ENCODE assay signal across 9 mouse cellular contexts in genomic region chr9:121382568-121382967, GRCm38 (mm10).
DNase-seq lines count a peak whose midpoint lies in the region; ATAC-seq and TF ChIP-seq lines count a peak whose summit lies in the region.
"Had no signal": no experiment of that assay in that cellular context is flagged by ENCODE, and none has a peak within 500 bp of the region (broad histone marks: within the 10 kb centered on the region; RNA-seq: fewer than 3 reads in every experiment).

No protein-coding gene starts in this region.

- H3K36me3 ChIP-seq in forebrain, embryonic 12.5 days (replicated peaks), result peaks cover 3% of the 10 kb centered on the region; the same call in 1 of the 2 replicates
- H3K36me3 ChIP-seq: limb, embryonic 12.5 days had no signal

- TF ChIP-seq CTCF in gastrocnemius, adult 2 months (IDR thresholded peaks at IDR 0.05), result no peak

- peaks cover 33% of the 10 kb centered on the region for H3K4me1 ChIP-seq in forebrain, embryonic 12.5 days

- H3K9ac ChIP-seq in forebrain, embryonic 12.5 days, result no peak overlapping the region
- H3K9ac ChIP-seq: limb, embryonic 12.5 days had no signal

- intact Hi-C loops in gastrocnemius, adult 2 months (cut with DNase I), result loop anchor here (10.0 kb wide), 1 partner anchor 222 kb away; no protein-coding TSS in a partner anchor
- intact Hi-C loops in left cerebral cortex, postnatal 36 days (cut with DNase I), result no loop called here

- 92% methylated on average over 14 of the region's 14 CpGs for WGBS in forebrain, embryonic 12.5 days

- no peak overlapping the region for H3K4me2 ChIP-seq in forebrain, embryonic 12.5 days
- H3K4me2 ChIP-seq: limb, embryonic 12.5 days had no signal

- ATAC-seq in forebrain, embryonic 12.5 days (ENCODE audit: low FRiP score), result no peak

- H3K27ac ChIP-seq in gastrocnemius, adult 2 months, result peak overlapping the region; percentile 53
- H3K27ac ChIP-seq in forebrain, embryonic 12.5 days, result peak overlapping the region; percentile 53; the same call in 1 of the 2 replicates
- H3K27ac ChIP-seq: limb, embryonic 12.5 days had no signal

- no peak for DNase-seq in gastrocnemius, adult 2 months
- no peak for DNase-seq in gastrocnemius, postnatal 25 days
- DNase-seq in 416B (ENCODE audit: low read depth), result peak; percentile 18
- peak; percentile 78 to 82 for DNase-seq in left cerebral cortex, postnatal 36 days (ENCODE audit: low spot score in 2 of 2)
- no peak for DNase-seq in thymus, postnatal 4 days
- no peak for DNase-seq in gastrocnemius, adult 18-20 months (ENCODE audit: low spot score)
- no peak for DNase-seq in yolk sac, embryonic 10.5 days (ENCODE audit: low spot score)

- no peak overlapping the region for H3K4me3 ChIP-seq in gastrocnemius, adult 2 months
- no peak overlapping the region for H3K4me3 ChIP-seq in forebrain, embryonic 12.5 days (replicated peaks)
- H3K4me3 ChIP-seq: limb, embryonic 12.5 days had no signal

- no peaks in the 10 kb centered on the region for H3K9me3 ChIP-seq in forebrain, embryonic 12.5 days
- H3K9me3 ChIP-seq: limb, embryonic 12.5 days had no signal

- H3K27me3 ChIP-seq in forebrain, embryonic 12.5 days, result no peaks in the 10 kb centered on the region
- H3K27me3 ChIP-seq: limb, embryonic 12.5 days had no signal

Comparison
In these comparisons a context has a peak if more than half of its experiments do, and no peak if none do; other contexts are left out.
1. DNase-seq: peak in 416B (single experiment) and left cerebral cortex, postnatal 36 days (2 of 2); none in gastrocnemius, adult 2 months (single experiment), gastrocnemius, postnatal 25 days (single experiment), thymus, postnatal 4 days (single experiment), gastrocnemius, adult 18-20 months (single experiment) and yolk sac, embryonic 10.5 days (single experiment).